Mouse (Mus musculus): ENCODE measurements around the gene Ctrc. TPM values are rescaled to one million over a fixed set of nuclear protein-coding genes. Genes with fewer than 3 reads are reported as not detected.
A peak's percentile ranks its signal among the peaks of the same experiment; 100 is the strongest.

The Ctrc gene
- total RNA-seq, 2 experiments from 2014 or later, result not detected

DNA sequence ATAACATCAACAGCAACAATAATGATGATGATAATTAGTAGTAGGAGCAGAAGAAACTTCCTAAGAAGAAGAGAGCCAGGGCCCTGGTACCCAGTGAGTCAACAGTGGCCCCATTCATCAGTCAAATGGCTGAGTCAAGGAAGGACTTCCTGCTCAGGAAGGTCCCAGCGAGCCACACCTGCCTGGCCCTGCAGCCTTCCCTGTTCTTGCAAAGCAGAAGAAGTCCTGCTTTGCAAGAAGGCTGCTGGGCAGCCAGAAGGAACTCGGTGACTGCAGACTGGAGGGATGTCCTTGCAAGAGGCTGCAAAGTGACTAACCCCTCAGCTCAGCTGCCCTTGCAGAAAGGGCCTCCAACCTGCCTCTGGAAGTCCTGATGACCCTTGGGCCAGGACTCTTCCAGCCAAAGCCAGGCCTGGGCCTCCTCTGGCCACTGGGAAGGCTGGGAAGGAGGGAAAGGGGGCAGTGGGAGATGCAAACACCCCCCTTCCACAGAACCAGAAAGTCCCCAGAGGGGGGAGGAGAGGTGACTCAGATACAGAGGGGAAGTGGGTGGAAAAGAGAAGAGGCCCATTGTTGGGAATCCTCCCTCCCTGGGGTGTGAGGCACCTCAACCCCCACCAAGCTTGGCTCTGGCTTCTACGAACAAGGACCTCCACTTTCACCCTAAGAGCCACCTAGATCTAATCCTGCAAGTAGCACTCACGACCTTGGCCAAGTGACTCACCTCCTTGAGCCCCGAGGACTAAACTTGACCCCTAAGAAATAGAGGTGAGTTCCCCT is 23.5 kb upstream of the Ctrc start:
- ATAC-seq (replicated peaks; ENCODE audit: low FRiP score, low TSS enrichment, poor library complexity, severe bottlenecking), result no peak

DNA sequence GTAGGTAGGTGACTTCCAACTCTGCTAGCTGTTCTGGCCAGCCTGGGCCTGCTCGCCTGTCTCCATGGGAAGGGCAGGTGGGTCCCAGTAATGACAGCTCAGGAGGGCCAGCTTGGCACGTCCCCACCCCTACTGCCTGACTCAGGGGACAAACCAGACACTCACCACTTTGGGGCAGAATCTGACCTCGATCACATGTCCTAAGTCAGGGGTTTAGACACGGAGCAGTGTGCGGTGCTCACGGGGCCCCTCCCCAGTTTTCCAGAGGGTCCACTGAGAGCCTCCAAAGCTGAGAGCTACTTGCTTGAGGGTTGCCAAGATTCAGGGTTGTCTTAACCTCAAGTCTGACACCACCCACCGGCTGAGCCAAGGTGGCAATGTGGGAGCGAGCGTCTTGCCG is 21.9 kb upstream of the Ctrc start:
- no peak for ATAC-seq (replicated peaks; ENCODE audit: low FRiP score, low TSS enrichment, poor library complexity, severe bottlenecking)

DNA sequence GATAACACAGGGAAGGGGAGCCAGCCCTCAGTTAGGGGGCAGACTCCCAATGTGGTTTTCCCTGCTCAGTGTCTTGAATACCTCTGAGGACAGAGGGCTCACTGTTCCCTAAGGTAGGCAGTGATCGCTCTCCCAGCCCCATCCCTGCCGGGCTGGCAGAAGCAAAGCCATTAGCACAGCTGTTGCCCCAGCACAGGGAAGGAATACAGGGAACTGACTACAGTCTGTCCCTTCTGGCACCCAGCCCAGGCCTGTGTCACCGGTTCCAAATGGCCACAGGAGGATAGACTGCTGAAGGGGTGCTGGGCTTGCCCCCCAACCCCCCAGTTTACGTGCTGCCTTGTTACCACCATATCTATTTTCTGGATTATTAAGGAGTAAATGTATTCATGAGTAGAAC is 21.3 kb upstream of the Ctrc start:
- ATAC-seq (replicated peaks; ENCODE audit: low FRiP score, low TSS enrichment, poor library complexity, severe bottlenecking), result no peak

DNA sequence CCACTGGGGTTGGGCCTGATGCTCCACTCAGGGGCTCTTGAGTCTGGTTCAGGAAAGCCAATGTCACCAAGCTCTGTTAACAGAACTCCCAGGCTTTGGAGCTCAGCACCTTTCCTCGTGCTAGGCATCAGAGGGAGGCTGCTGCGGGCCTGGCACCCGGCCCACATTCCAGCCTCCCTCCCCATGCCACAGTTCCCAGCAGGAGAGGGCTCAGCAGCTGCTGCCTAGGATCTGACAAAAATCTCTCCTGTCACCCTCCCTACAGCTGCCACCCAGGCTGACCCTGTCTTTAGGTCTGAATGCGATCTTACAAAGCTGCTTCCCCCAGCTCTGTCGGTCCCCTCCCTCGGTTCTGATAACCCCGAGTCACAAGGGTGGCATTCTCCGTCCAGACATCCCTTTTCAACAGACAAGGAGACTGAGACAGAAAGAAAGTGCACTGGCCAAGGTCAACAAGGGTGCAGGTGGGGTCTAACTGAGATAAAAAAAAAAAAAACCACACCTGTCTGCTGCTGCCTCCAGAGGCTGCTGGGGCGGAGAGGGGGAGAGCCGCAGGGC is 20.9 kb upstream of the Ctrc start:
- ATAC-seq (replicated peaks; ENCODE audit: low FRiP score, low TSS enrichment, poor library complexity, severe bottlenecking), result no peak

DNA sequence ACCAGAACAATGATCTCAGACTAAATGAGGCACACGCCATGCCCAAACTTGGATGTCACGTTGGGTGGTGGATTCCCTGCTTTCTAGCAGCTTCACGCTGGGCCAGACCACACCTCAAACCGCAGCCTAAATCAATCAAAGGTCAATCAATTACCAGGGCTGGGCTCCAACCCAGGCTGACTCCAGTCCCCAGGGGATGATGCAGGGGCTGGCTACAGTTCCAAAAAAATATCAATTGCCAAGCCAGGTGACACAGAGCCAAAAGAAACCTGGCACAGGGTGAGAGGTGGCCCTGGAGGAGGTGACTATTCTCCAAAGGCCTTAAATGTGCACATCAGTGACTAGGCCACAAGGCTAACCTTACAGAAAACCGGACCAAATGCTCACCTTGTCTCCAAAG is 19.4 kb upstream of the Ctrc start:
- ATAC-seq (replicated peaks; ENCODE audit: low FRiP score, low TSS enrichment, poor library complexity, severe bottlenecking), result no peak

DNA sequence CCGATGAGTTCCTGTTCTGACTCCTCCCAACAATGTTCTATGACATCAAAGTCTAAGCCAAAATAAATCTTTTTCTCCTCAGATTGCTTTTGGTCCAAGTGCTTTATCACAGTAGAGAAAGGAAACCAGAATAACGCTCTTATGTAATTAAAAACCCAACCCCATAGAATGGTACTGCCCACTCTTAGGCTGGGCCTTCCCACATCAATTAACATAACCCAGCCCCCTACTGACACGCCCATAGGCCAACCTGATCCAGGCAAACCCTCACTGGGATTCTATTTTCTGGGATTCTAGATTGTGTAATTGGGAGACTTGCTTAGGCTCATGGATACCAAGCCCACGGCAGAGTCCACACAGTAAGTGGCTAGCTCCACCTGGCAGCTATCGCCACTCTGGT is 18.8 kb upstream of the Ctrc start:
- no peak for ATAC-seq (replicated peaks; ENCODE audit: low FRiP score, low TSS enrichment, poor library complexity, severe bottlenecking)

DNA sequence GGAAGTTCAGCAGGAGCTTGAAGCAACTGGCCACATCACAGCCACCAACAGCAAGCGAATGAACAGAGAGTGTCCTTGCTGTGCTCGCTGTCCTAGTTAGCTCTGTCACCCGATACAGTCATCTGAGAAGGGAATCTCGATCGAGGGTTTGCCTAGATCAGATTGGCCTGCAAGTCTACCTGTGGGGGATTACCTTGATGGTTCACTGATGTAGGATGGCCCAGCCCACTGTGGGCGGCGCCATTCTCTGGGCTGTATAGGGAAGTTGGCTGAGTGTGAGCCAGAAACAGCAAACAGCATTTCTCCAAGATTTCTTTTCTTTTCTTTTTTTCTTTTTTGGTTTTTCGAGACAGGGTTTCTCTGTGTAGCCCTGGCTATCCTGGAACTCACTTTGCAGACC is 18.3 kb upstream of the Ctrc start:
- no peak for ATAC-seq (replicated peaks; ENCODE audit: low FRiP score, low TSS enrichment, poor library complexity, severe bottlenecking)

DNA sequence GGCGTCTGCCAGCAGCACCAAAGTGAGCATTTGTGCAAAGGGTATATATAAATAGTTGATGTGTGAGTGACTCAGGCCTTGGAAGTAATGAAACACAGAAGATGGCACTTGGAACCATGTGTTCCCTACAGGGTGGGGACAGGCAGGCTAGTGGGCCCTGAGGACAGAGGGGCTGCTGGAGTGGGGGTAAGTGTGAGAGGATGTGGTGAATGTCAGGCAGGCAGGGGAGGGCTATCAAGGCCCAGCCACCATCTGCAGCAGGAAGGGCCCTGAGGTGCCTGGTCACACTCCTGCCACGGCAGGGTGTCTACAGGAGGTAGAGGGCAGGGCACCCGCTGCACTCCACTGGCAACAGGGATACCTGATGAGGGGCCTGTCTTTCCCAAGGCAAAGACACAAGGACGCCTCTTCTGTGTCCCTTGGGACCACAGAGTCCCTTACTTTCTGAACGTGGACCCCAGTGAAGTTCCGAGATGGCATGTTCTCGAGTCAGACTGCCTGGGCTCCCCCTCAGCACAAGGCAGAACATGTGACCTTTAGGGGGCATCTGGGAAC is 17.6 kb upstream of the Ctrc start:
- ATAC-seq (replicated peaks; ENCODE audit: low FRiP score, low TSS enrichment, poor library complexity, severe bottlenecking), result no peak

DNA sequence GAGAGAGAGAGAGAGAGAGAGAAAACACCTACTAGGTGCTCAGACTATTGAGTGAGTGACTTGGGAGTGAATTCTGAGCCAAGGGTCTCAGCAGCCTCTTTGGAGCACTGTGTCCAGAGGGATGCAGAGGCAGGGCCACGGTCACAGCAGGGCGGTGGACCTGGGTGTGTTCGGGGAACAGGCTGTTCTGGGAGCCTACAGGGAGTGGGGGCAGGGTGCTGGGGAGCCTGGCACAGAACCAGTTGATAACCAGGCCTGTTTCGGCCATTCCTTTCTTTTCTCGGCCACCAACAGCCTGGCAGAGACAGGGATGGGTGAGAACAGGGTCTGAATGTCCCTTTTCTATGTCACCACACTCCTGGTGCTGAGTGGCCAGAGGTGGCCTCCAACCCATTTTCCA is 16.7 kb upstream of the Ctrc start:
- no peak for ATAC-seq (replicated peaks; ENCODE audit: low FRiP score, low TSS enrichment, poor library complexity, severe bottlenecking)

DNA sequence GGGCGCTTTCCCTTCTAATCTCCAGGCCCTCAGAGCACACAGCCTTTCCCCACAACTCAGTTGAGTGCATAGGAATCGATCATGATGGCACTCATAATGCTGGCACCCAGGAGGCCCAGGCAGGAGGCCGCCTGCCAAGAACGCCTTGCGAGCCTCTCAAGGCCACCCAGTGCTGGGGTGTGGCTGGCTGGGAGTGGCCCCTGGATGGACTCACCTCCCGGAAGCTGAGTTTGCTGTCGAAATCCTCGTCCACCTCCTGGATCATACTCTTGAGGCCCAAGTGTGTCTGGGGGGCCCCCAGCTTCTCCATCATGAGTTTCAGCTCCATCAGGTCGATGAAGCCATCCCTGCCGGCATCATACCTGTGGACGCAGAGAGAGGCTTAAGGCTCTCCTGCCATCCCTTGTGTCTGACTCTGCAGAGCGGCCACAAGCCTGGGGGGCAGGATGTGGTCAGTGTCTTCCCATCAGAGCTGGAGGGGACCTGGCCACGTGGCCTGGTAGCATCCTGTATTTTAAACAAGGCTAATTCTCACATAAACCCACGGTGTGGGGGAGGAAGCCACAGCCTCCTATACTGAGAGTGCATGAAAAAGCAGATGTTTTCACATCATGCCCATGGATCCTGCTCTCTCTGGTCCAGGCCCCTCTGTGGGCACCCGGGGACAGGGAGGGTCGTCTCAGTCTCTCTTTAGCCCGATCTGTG is 15.6 kb upstream of the Ctrc start:
- ATAC-seq (replicated peaks; ENCODE audit: low FRiP score, low TSS enrichment, poor library complexity, severe bottlenecking), result no peak

DNA sequence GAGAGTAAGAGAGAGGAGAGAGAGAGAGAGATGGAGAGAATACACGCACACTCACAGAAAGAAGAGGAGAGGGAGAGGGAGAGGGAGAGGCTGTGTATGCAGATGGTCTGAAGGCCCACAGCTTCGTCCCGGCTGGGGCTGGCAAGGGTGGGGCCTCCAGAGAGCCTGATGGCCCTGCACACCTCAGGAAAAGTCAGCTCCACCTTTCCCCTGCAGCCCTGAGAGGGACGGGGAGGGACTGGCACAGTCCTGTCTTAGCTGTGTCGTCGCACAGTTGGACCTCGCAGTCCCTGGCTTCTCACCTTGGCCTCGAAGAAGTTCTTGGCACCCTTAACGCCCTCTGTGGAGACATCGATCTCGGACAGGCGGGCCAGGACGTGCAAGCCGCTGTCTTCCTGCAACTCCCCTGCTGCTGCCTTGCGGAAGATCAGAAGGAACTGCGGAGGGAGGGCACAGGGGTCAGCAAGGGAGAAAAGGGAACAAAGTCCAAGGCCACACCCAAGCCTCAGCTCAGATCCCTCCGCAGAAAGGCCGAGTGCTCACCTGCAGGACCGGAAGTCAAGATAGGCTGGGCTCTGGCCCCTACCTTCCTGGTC is 14.2 kb upstream of the Ctrc start:
- ATAC-seq (replicated peaks; ENCODE audit: low FRiP score, low TSS enrichment, poor library complexity, severe bottlenecking), result no peak

DNA sequence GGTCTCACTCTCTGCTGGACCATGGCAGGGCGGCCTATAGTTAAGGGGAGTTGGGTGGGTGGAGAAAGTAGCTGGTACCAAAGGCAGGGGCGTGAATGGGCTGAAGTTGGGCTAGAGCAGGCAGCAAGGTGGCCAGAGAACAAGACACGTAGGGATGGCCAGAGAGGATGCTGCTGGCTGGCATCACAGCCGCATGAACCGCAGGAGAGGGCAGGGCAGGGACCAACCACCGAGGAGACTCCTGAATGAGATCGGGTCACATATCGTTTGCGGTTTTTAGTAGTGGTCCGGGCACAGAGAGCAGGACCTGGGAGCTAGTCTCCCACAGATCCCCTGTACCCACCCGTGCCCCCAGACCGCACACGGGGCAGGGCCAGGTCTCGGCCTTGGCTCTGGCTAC is 13.2 kb upstream of the Ctrc start:
- no peak for ATAC-seq (replicated peaks; ENCODE audit: low FRiP score, low TSS enrichment, poor library complexity, severe bottlenecking)

DNA sequence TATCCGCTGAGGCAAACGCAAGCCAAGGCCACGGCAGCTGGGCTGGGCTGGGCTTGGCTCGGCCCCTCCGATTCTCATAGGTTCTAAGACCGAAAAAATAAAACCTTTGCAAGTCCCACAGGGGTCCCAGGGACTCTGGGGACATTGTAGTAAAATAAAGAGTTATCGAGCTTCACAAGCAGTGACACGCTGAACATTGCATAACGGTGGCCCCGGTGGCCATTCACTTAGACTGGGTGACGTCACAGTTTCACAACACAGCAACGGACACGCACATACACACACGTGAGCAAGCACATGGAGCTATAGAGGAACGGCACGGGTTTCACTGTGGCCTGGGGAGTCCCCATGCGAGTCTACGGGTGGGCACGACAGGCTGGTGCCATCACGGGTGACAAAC is 12.3 kb upstream of the Ctrc start:
- ATAC-seq (replicated peaks; ENCODE audit: low FRiP score, low TSS enrichment, poor library complexity, severe bottlenecking), result no peak

DNA sequence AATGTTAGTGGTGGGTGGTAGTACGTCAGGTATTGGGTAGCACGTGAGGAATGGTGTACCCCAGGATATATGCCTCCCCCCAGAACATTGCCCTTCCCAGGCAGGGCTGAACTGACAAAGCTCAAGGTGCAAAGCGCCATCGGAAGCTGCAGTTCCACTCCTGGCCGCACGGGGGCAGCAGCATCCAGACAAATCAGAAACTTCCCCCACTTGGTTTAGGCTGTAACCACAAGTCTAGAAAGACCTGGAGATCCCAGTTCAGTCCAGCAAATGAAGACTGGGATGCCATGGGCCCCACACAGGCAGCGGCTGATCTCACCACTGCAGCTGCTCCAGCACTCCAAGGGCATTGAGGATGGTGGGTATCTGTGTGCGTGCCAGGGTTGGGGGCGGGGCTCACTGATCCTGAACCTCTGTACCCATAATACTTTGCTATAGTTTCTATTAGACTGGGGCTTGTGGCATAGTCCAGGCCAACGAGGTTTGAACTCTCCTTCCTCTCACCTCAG is 11.3 kb upstream of the Ctrc start:
- ATAC-seq (replicated peaks; ENCODE audit: low FRiP score, low TSS enrichment, poor library complexity, severe bottlenecking), result peak; percentile 60

DNA sequence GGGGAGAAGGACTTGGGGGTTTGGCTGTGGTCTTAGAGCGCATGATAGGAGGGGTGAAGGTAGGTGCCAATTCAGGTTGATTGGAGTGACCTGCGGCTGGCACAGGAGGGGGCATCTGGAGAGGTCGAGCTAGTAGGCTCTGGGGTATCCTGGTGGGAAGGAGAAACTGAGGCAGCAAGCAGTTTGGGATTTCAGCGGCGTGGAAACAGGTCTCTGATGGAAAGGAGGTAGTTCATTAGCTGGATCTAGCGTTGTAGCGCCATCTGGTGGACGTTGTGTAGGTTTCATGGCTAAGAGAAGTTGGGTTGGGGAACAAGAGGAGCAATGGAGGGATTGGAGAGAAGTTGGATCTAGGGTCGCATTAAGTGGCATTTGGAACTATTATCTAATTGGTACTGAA is 7.3 kb upstream of the Ctrc start:
- ATAC-seq (replicated peaks; ENCODE audit: low FRiP score, low TSS enrichment, poor library complexity, severe bottlenecking), result peak; percentile 45

DNA sequence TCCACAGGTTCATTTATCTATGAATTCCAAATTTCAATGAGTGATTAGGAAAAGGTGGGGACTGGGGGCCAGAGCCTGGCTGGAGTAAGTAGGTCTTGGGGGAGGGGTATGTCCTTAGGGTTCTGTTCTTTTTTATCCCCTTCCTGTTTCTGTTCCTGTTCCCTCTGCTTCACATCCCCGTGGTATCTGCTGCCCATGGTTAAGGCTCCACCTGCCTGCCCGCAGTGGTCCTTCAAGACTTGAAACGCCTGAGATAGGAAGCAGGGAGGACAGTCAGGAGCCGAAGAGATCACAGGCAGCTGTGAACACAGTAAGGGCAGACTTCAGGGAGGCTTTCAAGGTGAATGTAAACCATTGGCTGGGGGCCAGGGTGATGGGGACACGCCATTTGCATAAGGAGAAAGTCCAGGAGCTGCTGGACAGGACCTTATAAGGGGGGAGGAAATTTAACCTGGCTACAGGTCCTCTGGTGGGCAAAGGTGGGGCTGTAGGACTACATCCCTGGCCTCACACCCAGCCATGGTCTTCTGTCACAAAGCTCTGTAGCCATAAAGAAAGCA is 11.5 kb downstream of the Ctrc start:
- ATAC-seq (replicated peaks; ENCODE audit: low FRiP score, low TSS enrichment, poor library complexity, severe bottlenecking), result no peak

DNA sequence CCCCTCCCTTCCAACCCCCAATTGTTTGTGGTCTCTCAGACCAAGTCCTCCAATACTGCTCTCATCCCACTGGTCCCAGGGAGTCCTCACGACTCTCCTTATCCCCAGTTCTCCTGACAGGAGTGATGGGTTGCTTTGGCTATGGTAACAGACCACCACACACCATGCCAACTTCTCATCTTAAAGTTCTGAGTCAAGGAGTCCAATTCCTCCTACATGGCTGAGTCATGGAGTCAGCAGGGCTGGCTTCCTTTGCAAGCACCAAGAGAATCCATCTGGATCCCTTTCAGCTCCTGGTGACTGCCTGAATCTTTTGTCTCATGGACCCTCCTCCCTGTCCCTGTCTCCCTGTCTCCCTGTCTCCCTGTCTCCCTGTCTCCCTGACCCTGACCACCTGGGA is 12.2 kb downstream of the Ctrc start:
- ATAC-seq (replicated peaks; ENCODE audit: low FRiP score, low TSS enrichment, poor library complexity, severe bottlenecking), result no peak

DNA sequence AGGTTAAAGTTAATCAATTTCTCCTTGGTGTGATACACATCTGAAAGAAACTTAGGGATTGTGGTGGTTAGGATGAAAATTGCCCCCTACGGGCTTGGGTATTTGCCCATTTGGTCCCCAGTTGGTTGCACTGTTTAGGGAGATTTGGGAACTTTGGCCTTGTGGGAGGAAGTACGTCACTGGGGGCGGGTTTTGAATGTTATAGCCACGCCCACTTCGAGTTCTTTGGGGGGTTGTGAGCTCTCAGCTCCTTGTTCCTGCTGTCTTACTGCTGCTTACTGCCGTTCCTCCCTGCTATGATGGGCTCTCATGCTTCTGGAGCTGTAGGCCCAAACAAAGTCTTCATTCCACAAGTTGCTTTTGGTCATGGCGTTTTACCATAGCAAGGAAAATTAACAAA is 14.8 kb downstream of the Ctrc start:
- no peak for ATAC-seq (replicated peaks; ENCODE audit: low FRiP score, low TSS enrichment, poor library complexity, severe bottlenecking)

DNA sequence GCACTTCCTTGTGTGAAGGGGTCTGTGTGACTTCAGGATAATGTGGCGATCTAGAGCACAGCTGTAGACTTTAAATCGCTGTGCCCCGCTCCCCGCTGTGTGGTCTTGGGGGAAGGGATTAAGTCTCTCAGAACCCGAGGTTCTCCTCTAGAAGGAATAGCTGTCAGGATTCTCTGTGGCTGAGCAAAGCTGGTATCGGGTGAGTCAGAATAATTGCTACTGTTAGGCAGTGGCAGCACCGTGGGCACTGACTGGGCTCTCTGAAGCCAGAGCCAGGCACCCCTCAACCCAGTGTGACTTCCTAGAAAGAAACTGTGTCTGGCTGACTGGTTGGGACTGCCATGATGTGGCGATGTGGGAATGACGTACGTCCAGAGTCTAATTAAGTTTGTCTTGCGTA is 15.8 kb downstream of the Ctrc start:
- no peak for ATAC-seq (replicated peaks; ENCODE audit: low FRiP score, low TSS enrichment, poor library complexity, severe bottlenecking)

DNA sequence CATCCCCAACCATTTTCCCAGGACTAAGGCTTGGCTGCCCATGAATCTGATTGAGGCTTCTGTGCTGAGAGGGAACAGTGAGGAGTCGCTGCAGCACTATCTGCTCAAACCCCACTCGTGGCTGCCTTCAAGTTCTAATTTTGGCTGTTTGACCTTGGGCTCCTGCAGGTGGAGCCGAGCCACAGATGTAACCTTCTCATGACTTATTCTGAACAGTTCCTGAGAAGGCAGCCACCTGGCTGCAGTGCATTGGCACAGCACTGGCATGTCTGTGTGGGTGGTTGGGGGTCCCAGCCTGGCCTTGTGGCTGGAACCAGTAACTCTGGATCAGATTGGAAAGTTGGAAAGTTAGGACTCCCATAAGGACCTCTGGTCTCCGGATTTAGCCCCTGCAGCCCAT is 18.0 kb downstream of the Ctrc start:
- ATAC-seq (replicated peaks; ENCODE audit: low FRiP score, low TSS enrichment, poor library complexity, severe bottlenecking), result no peak
